Mouse (Mus musculus) midbrain, embryonic 12.5 days (tissue): ENCODE data around the gene Pram1. TPM values are rescaled to one million over a fixed set of nuclear protein-coding genes. Genes with fewer than 3 reads are reported as not detected.
"Not testable (repeated sequence)": the region's sequence is repeated elsewhere in the genome, so short reads cannot be mapped to it uniquely, and the experiment has no call there.

Experiments used
- ATAC-seq: fragments of 200-750 bp; cut with Nextera tagmentation; 2 replicates; pipeline ENCODE4 v1.8.0; 2017; ENCODE audit warnings: low read depth, moderate TSS enrichment, moderate library complexity; ENCODE audit not compliant: low FRiP score
- H3K27ac ChIP-seq: fragments of 300-500 bp; sonication (generic); replicated peaks from 2 replicates; pipeline ENCODE4 v1.5.1; 2016; ENCODE audit warnings: mild to moderate bottlenecking
- H3K27me3 ChIP-seq: fragments of 300-500 bp; sonication (generic); 2 replicates; pipeline ENCODE4 v1.6.1; 2016; ENCODE audit warnings: mild to moderate bottlenecking
- H3K36me3 ChIP-seq: fragments of 300-500 bp; sonication (generic); 2 replicates; pipeline ENCODE4 v1.6.1; 2016
- H3K4me1 ChIP-seq: fragments of 300-500 bp; sonication (generic); 2 replicates; pipeline ENCODE4 v1.6.1; 2016
- H3K4me2 ChIP-seq: fragments of 300-500 bp; sonication (generic); replicated peaks from 2 replicates; pipeline ENCODE4 v1.6.1; 2016; ENCODE audit warnings: mild to moderate bottlenecking, moderate library complexity
- H3K4me3 ChIP-seq: fragments of 300-500 bp; sonication (generic); 2 replicates; pipeline ENCODE4 v1.5.1; 2016; ENCODE audit warnings: mild to moderate bottlenecking
- H3K9ac ChIP-seq: fragments of 300-500 bp; sonication (generic); replicated peaks from 2 replicates; pipeline ENCODE4 v1.6.1; 2016; ENCODE audit warnings: mild to moderate bottlenecking, moderate library complexity
- H3K9me3 ChIP-seq: fragments of 300-500 bp; sonication (generic); 2 replicates; pipeline ENCODE4 v1.6.1; 2016; ENCODE audit warnings: mild to moderate bottlenecking
- WGBS: fragments of 180-500 bp; shearing (Covaris S2); methylation state at CpG from one replicate; pipeline ENCODE4 v1.1.7; 2016; 5-methylcytosine and 5-hydroxymethylcytosine counted together
- polyA plus RNA-seq: library from polyadenylated mRNA; unstranded; fragments of >200 nt; fragmentation: Nextera tagmentation; extraction: Ambion mirVana; gene quantifications from 2 replicates; pipeline ENCODE4 v1.2.1, GENCODE M21; 2016

The Pram1 gene
- polyA plus RNA-seq = 0.63 and 0.84 TPM in 2 replicates

- 94% methylated on average over 4 of the region's 4 CpGs for WGBS
- Histone ChIP-seq H3K4me3 (no peak within 1 kb of the TSS), H3K4me1 (no peaks in the 10 kb centered on the region), H3K4me2 (no peak within 1 kb of the TSS), H3K27me3 (no peaks in the 10 kb centered on the region), H3K9me3 (no peaks in the 10 kb centered on the region), H3K36me3 (peaks cover 37% of the 10 kb centered on the region), H3K27ac (no peak within 1 kb of the TSS), H3K9ac (no peak within 1 kb of the TSS)
- no peak for ATAC-seq
Measured at GRCm38 (mm10) chr17:33637516-33638276, at the start of gene Pram1. Gene Pram1 (plus strand): TSS chr17:33638056.

- Histone ChIP-seq H3K4me3 (no peak overlapping the region), H3K27me3 (no peaks in the 10 kb centered on the region), H3K4me2 (no peak overlapping the region), H3K4me1 (no peaks in the 10 kb centered on the region), H3K9ac (no peak overlapping the region), H3K36me3 (no peaks in the 10 kb centered on the region), H3K27ac (no peak overlapping the region), H3K9me3 (peaks cover 6% of the 10 kb centered on the region; the same call in 1 of the 2 replicates)
- ATAC-seq = no peak
Measured at GRCm38 (mm10) chr17:33597271-33597670, 40.6 kb upstream of the Pram1 start.

- Histone ChIP-seq H3K4me3 (no peak overlapping the region), H3K36me3 (no peaks in the 10 kb centered on the region), H3K9me3 (peaks cover 6% of the 10 kb centered on the region; the same call in 1 of the 2 replicates), H3K27ac (no peak overlapping the region), H3K4me2 (no peak overlapping the region), H3K4me1 (no peaks in the 10 kb centered on the region), H3K27me3 (no peaks in the 10 kb centered on the region), H3K9ac (no peak overlapping the region)
- WGBS = 95% methylated on average over 5 of the region's 5 CpGs
- ATAC-seq = no peak
Measured at GRCm38 (mm10) chr17:33598506-33598905, 39.4 kb upstream of the Pram1 start.

- Histone ChIP-seq H3K9me3 (peaks cover 6% of the 10 kb centered on the region; the same call in 1 of the 2 replicates), H3K27ac (no peak overlapping the region), H3K4me3 (no peak overlapping the region), H3K9ac (no peak overlapping the region), H3K27me3 (no peaks in the 10 kb centered on the region), H3K4me2 (no peak overlapping the region), H3K4me1 (no peaks in the 10 kb centered on the region), H3K36me3 (no peaks in the 10 kb centered on the region)
- 88% methylated on average over 8 of the region's 8 CpGs for WGBS
- no peak for ATAC-seq
Measured at GRCm38 (mm10) chr17:33599836-33600475, 37.9 kb upstream of the Pram1 start.

GRCm38 (mm10) chr17:33600831-33601230 is 37.0 kb upstream of the Pram1 start:
- H3K4me2 ChIP-seq = no peak overlapping the region
- H3K36me3 ChIP-seq = no peaks in the 10 kb centered on the region
- H3K27me3 ChIP-seq = no peaks in the 10 kb centered on the region
- no peak for ATAC-seq
- no peak overlapping the region for H3K4me3 ChIP-seq
- WGBS = 76% methylated on average over 3 of the region's 3 CpGs
- H3K27ac ChIP-seq = no peak overlapping the region
- H3K4me1 ChIP-seq = no peaks in the 10 kb centered on the region
- peaks cover 6% of the 10 kb centered on the region; the same call in 1 of the 2 replicates for H3K9me3 ChIP-seq
- H3K9ac ChIP-seq = no peak overlapping the region

GRCm38 (mm10) chr17:33601947-33602346 is 35.9 kb upstream of the Pram1 start:
- no peak for ATAC-seq
- no peak overlapping the region for H3K4me3 ChIP-seq
- WGBS = 85% methylated on average over 12 of the region's 12 CpGs
- no peak overlapping the region for H3K9ac ChIP-seq
- no peak overlapping the region for H3K4me2 ChIP-seq
- H3K9me3 ChIP-seq = peaks cover 6% of the 10 kb centered on the region; the same call in 1 of the 2 replicates
- H3K4me1 ChIP-seq = no peaks in the 10 kb centered on the region
- no peaks in the 10 kb centered on the region for H3K36me3 ChIP-seq
- no peak overlapping the region for H3K27ac ChIP-seq
- no peaks in the 10 kb centered on the region for H3K27me3 ChIP-seq

GRCm38 (mm10) chr17:33607273-33607672 is 30.6 kb upstream of the Pram1 start:
- Histone ChIP-seq H3K9me3 (no peaks in the 10 kb centered on the region), H3K9ac (no peak overlapping the region), H3K27ac (no peak overlapping the region), H3K4me1 (no peaks in the 10 kb centered on the region), H3K27me3 (no peaks in the 10 kb centered on the region), H3K4me2 (no peak overlapping the region), H3K4me3 (no peak overlapping the region), H3K36me3 (no peaks in the 10 kb centered on the region)
- ATAC-seq = no peak
- 83% methylated on average over 2 of the region's 2 CpGs for WGBS

GRCm38 (mm10) chr17:33610548-33610947 is 27.3 kb upstream of the Pram1 start:
- H3K9ac ChIP-seq = no peak overlapping the region
- no peak overlapping the region for H3K4me3 ChIP-seq
- H3K4me1 ChIP-seq = no peaks in the 10 kb centered on the region
- H3K27me3 ChIP-seq = no peaks in the 10 kb centered on the region
- no peak overlapping the region for H3K27ac ChIP-seq
- ATAC-seq = no peak
- H3K4me2 ChIP-seq = no peak overlapping the region
- WGBS = 87% methylated on average over 7 of the region's 7 CpGs
- H3K9me3 ChIP-seq = no peaks in the 10 kb centered on the region
- H3K36me3 ChIP-seq = no peaks in the 10 kb centered on the region

- H3K9ac ChIP-seq, ATAC-seq, H3K4me3 ChIP-seq, H3K4me1 ChIP-seq, H3K27me3 ChIP-seq, H3K4me2 ChIP-seq, H3K9me3 ChIP-seq, H3K27ac ChIP-seq, H3K36me3 ChIP-seq: not testable (repeated sequence)
- 82% methylated on average over 5 of the region's 5 CpGs for WGBS
Measured at GRCm38 (mm10) chr17:33613726-33614125, 24.1 kb upstream of the Pram1 start.

GRCm38 (mm10) chr17:33627281-33627680 is 10.6 kb upstream of the Pram1 start:
- peaks cover 20% of the 10 kb centered on the region for H3K36me3 ChIP-seq
- H3K9ac ChIP-seq = no peak overlapping the region
- H3K27me3 ChIP-seq = no peaks in the 10 kb centered on the region
- H3K9me3 ChIP-seq = no peaks in the 10 kb centered on the region
- no peak overlapping the region for H3K4me3 ChIP-seq
- peaks cover 23% of the 10 kb centered on the region for H3K4me1 ChIP-seq
- WGBS = 92% methylated on average over 3 of the region's 3 CpGs
- no peak overlapping the region for H3K4me2 ChIP-seq
- no peak overlapping the region for H3K27ac ChIP-seq
- no peak for ATAC-seq

- Histone ChIP-seq H3K27me3 (no peaks in the 10 kb centered on the region), H3K4me1 (peaks cover 23% of the 10 kb centered on the region), H3K4me2 (peak within 1 kb of the TSS; percentile 73), H3K4me3 (peak within 1 kb of the TSS; percentile 60), H3K36me3 (peaks cover 25% of the 10 kb centered on the region), H3K9ac (peak within 1 kb of the TSS; percentile 75), H3K9me3 (no peaks in the 10 kb centered on the region), H3K27ac (peak within 1 kb of the TSS; percentile 94)
- 4% methylated on average over 29 of the region's 35 CpGs for WGBS
- peak; percentile 95 for ATAC-seq
Measured at GRCm38 (mm10) chr17:33628621-33629486, 9.0 kb upstream of the Pram1 start, which contains the start of gene Zfp414. Gene Zfp414 (plus strand): TSS chr17:33629090.
